ENCODE assay signal across 12 mouse cellular contexts in the genomic region with DNA sequence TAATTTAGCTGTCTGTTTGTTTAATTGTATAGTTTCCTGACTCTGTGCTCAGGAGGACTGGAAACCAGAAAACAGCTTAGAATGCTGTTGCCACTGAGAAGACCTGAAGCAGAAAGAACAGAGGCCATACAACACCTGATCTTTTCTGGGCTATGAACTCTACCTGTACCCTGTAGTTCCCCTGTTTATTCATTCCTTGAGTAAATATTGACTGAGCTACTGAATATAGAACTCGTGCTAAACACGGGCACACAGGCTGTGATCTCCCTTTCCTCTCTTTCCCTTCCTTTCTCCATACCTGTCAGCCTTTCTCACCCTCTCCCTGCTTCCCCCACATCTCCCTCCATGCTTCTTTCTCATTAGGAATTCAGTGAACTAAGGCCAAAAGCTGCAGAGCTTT.
"Had no signal": no experiment of that assay in that cellular context is flagged by ENCODE, and none has a peak within 500 bp of the region (broad histone marks: within the 10 kb centered on the region; RNA-seq: fewer than 3 reads in every experiment).

No protein-coding gene starts in this region.

- ATAC-seq: midbrain, embryonic 13.5 days had no signal

- H3K4me3 ChIP-seq: limb, embryonic 12.5 days; midbrain, embryonic 13.5 days had no signal

- H3K9me3 ChIP-seq: limb, embryonic 12.5 days; midbrain, embryonic 13.5 days had no signal

- H3K27ac ChIP-seq: hindbrain, embryonic 14.5 days; kidney, postnatal 0 days; limb, embryonic 12.5 days; liver, embryonic 14.5 days; midbrain, embryonic 13.5 days had no signal

- H3K36me3 ChIP-seq: limb, embryonic 12.5 days; midbrain, embryonic 13.5 days had no signal

- H3K4me2 ChIP-seq: hindbrain, embryonic 14.5 days; limb, embryonic 12.5 days; midbrain, embryonic 13.5 days had no signal

- H3K9ac ChIP-seq: hindbrain, embryonic 14.5 days; limb, embryonic 12.5 days; liver, embryonic 14.5 days; midbrain, embryonic 13.5 days had no signal

- DNase-seq: kidney, adult 11 months; kidney, adult 9 months; kidney, postnatal 36 days; layer of hippocampus, adult 9-11 months; right cerebral cortex, adult 18-20 months; right cerebral cortex, postnatal 25 days; thymus, postnatal 4 days had no signal

- H3K27me3 ChIP-seq: midbrain, embryonic 13.5 days had no signal
